Mouse (Mus musculus): ENCODE measurements around the gene Zcchc7.

DNA sequence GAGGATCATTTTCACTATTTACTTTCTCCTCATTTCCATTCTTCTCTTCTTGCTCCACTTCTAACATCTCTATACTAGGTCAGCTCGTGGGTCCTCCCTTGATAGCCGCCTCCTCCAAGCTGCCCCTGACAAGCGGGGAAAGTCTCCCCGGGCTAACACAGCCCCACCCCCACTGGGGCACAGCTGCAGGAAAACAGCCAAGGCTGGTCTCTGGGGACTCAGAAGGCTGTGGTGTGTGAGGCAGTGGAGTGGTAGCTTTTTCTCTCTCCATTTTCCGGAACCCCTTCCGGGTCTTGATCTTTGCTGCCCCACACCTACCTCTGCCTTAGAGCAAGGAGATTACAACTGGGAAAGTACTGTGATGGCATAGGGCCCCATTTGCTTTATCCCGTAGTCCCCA, 49.7 kb upstream of the Zcchc7 start:
- TF ChIP-seq POLR2A (IDR thresholded peaks at IDR 0.05; ENCODE audit: borderline replicate concordance, extremely low read depth, low read depth, low read length) (no peak), CTCF (IDR thresholded peaks at IDR 0.05; ENCODE audit: insufficient read depth, low read length) (no peak)

Measured in lung, adult 2 months (tissue).